Mouse (Mus musculus) erythroblast, embryonic 14.5 days (primary cell): ENCODE data around the gene A530064D06Rik.

Source experiments
- GATA1 ChIP-seq: IDR thresholded peaks from 2 replicates; pipeline ENCODE4 v1.6.1; 2012; ENCODE audit warnings: low read length, inconsistent platforms, mixed read lengths
- TAL1 ChIP-seq: IDR thresholded peaks from 3 replicates; pipeline ENCODE4 v1.6.1; 2012; ENCODE audit warnings: low read length, inconsistent platforms, mixed read lengths

DNA sequence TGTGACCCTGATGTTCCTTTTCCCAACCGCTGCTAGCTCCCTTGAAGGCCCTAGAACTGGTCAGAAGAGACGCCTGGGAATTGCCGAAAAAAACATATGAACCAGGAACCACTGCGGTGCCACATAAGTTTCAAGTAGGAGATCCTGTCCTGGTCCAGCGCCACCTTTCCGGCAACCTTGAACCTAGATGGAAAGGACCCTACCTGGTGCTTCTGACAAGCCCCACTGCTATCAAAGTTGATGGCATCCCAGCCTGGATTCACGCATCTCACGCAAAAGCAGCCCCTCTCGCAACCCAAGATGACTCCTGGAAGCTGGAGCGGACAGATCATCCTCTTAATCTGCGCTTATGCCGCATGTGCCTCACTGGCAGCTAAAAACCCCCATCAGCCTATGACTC, 45.5 kb upstream of the A530064D06Rik start:
- TF ChIP-seq TAL1: no peak
- TF ChIP-seq GATA1: no peak
